Mouse (Mus musculus) right cerebral cortex, postnatal 14 days (tissue): ENCODE data around the gene Sfxn3.

ENCODE experiments used
- DNase-seq: peaks from one replicate; pipeline ENCODE4 v3.0.0; 2022

Sfxn3 gene

GRCm38 (mm10) chr19:45076586-45077510 is 29.5 kb downstream of the Sfxn3 start:
- DNase-seq: peak; percentile 50

- DNase-seq: no peak
These were observed 30.7 kb downstream of the Sfxn3 start for GRCm38 (mm10) chr19:45077742-45078645.

GRCm38 (mm10) chr19:45078971-45079764 is 31.9 kb downstream of the Sfxn3 start:
- no peak for DNase-seq

GRCm38 (mm10) chr19:45079769-45080515 is 32.6 kb downstream of the Sfxn3 start:
- DNase-seq: peak; percentile 27

- no peak for DNase-seq
These were observed 33.4 kb downstream of the Sfxn3 start for GRCm38 (mm10) chr19:45080711-45081110.

GRCm38 (mm10) chr19:45081279-45081678 is 34.0 kb downstream of the Sfxn3 start:
- DNase-seq: peak; percentile 70

GRCm38 (mm10) chr19:45081841-45082550 is 34.7 kb downstream of the Sfxn3 start:
- DNase-seq: peak; percentile 46

GRCm38 (mm10) chr19:45097868-45098267 is 50.6 kb downstream of the Sfxn3 start:
- DNase-seq: no peak

GRCm38 (mm10) chr19:45100486-45101270 is 53.4 kb downstream of the Sfxn3 start:
- no peak for DNase-seq

GRCm38 (mm10) chr19:45105591-45105990 is 58.3 kb downstream of the Sfxn3 start:
- DNase-seq: no peak
